Mouse (Mus musculus): ENCODE results near the gene Nudt9. TPM values are rescaled to one million over a fixed set of nuclear protein-coding genes. Genes with fewer than 3 reads are reported as not detected.

Nudt9 gene
- total RNA-seq, 1 experiment from 2014 or later = 71.8 TPM

DNA sequence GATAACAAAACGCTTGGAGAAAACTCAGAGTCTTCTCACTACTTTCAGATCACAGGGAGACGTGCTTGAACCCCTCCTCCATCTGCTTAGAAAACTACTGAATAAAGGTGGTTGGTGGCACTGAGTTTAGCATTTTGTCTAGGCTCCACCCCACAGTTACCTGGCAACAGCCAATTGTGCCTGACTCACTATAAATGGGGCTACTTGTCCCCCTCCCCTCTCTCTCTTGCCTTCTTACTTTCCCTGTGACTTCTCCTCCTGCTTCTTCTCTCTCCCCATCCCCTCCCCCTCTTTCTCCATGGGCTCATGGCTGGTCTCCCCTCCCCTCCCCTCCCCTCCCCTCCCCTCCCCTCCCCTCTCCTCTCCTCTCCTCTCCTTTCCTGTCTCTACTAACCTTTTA, 58.0 kb downstream of the Nudt9 start:
- ATAC-seq (replicated peaks in 1 of 2; ENCODE audit: insufficient read depth in 1 of 2, low FRiP score in 2 of 2, low TSS enrichment in 1 of 2, low read depth in 1 of 2, poor library complexity in 2 of 2, severe bottlenecking in 2 of 2) = no peak

DNA sequence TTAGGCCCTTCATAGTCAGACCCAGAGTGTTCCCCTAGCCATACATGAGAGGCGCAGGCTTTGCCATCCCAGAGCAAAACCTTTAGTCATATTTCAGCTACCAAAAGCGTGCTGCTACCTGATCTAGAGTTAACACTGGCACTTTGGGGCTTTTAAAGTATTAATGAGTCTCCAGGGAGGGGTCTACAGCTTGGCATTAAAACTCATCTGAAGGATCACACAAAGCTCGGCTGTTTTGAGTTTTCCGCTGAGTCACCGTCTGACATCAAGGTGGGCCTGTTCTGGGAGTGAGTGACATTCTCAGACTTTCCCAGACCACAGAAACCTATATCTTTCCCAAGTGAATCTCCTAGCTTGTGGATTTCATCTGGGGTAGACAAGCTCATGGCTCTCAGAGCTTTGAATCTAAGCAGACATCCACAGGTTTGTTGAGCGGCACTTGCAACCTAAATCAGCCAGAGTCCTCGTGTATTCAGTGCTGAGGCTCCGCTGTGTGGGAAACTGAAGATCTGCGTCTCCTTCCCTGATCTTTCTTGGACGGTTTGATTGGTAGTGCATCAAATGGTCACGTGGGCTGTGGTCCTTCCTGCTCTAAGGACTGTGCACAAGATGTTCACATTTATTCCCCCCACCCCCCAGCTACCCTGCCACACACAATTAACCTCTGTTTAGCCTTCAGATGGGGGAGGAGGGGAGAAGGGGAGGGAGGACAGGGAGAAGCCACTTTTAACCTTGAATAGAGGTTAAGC, 62.2 kb downstream of the Nudt9 start:
- no peak for ATAC-seq (replicated peaks in 1 of 2; ENCODE audit: insufficient read depth in 1 of 2, low FRiP score in 2 of 2, low TSS enrichment in 1 of 2, low read depth in 1 of 2, poor library complexity in 2 of 2, severe bottlenecking in 2 of 2)

DNA sequence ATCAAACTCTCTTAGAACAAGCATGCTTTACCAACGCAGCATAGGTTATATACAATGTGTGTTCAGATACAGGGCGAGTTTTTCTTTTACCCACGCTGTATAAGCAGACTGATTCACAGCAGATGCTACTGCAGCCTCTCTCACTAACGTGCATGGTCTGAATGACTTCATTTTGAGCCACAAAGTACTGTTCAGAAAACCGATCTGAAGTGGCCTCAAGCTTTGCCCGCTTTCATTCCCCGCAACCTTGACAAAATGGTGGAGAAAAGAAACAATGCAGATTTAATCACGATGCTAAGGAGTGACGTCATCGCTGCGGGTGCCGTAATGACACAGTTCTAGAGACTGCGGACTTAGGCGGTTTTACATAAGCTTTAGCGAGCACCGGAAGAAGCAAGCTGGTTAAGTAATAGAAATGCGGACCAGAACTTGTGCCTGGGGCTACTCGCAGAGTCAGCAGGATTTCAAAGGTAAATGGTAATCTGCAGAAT, 62.8 kb downstream of the Nudt9 start:
- peak in 1 of 2 experiments; percentile 62; a peak in 1 of 4 replicates for ATAC-seq (replicated peaks in 1 of 2; ENCODE audit: insufficient read depth in 1 of 2, low FRiP score in 2 of 2, low TSS enrichment in 1 of 2, low read depth in 1 of 2, poor library complexity in 2 of 2, severe bottlenecking in 2 of 2)

DNA sequence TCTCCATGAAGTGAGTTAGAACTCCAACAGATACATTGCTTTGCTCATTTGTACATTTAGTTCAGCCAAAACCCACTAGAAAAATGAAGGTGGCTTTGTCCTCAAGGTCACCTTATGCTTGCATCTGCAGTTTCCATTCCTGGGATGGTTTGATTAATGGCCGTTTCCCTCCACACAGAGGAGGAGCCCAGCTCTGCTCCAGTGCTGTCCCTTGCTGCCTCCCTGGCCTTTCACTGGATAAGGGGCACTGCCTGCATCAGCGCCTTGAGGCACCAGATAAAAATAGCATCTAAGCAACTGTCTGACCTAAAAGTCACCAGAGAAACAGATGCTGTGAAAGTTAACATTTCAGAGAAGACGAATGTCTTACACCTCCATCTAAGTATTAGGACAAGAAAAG, 63.4 kb downstream of the Nudt9 start:
- ATAC-seq (replicated peaks in 1 of 2; ENCODE audit: insufficient read depth in 1 of 2, low FRiP score in 2 of 2, low TSS enrichment in 1 of 2, low read depth in 1 of 2, poor library complexity in 2 of 2, severe bottlenecking in 2 of 2) = no peak

DNA sequence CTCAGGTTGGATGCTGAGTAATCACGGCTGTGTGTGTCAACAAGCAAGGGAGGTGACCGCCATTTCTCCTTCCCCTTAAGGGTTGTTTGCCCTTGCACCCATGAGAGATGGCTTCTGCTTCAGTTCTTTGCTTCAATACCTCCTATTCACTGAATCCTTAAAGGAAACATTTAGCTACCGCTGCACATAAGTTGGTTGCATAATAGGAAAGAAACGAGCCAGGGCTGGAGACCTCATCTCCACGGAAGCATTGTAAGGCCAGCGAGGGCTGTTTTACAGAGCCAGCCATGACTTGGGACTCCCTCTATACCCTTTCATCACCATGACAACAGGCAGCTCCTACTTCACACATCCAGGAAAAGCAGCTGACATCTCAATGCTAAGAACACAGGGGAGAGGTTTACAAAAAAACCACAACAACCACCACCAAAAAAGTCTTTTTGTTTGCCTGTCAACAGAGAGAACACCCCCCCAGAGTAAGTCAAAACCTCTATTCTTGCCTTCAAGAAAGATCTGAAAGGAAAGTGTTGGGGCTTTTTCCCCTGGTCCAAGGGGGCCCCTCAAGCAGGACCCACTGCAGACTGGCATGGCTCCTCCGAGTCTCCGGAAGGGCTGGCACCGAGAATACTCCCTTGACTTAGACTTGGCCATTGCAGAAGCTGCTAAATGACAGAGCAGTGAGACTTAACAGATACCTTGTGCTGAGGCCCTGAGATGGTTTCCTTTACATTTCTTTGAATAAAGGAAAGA, 64.2 kb downstream of the Nudt9 start:
- ATAC-seq (replicated peaks in 1 of 2; ENCODE audit: insufficient read depth in 1 of 2, low FRiP score in 2 of 2, low TSS enrichment in 1 of 2, low read depth in 1 of 2, poor library complexity in 2 of 2, severe bottlenecking in 2 of 2) = no peak

DNA sequence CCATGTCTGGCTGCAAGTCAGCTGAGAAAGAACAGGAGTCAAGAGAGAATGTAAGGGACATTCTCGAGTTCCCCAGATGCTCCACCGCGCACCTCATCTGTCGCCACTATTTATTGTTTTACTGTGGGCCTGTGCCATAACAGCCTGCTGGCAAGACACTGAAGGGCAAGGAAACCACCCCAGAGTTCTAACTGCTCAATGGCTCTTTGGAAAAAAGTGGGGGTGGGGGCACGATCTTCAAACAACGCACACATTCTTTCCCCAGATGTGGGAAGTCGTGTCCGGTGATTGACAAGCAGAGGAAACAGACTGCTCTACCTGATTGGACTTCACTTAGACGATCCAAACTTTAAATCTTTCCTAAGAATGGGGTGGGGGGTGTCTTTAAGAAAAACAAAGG, 65.9 kb downstream of the Nudt9 start:
- no peak; a peak in 1 of 4 replicates for ATAC-seq (replicated peaks in 1 of 2; ENCODE audit: insufficient read depth in 1 of 2, low FRiP score in 2 of 2, low TSS enrichment in 1 of 2, low read depth in 1 of 2, poor library complexity in 2 of 2, severe bottlenecking in 2 of 2)

DNA sequence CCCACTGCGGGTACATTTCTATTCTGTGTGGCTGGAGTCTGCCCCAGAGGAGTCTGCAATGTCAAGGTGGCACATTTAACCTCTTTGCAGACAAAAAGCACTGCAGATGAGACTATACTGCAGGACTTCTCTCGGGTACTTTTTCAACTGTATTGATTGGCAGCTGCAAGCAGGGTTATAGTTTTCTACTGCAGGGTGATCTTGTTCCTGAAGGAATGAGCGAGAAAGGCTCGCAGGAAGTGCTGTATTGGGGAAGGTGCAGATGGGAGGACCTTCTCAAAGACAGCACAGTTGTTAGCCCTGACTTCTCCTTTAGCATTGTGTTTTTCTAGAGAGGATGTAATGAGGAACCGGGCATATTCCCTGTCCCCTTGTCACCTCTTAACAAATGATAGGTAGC, 66.4 kb downstream of the Nudt9 start:
- ATAC-seq (replicated peaks in 1 of 2; ENCODE audit: insufficient read depth in 1 of 2, low FRiP score in 2 of 2, low TSS enrichment in 1 of 2, low read depth in 1 of 2, poor library complexity in 2 of 2, severe bottlenecking in 2 of 2) = peak in 1 of 2 experiments; percentile 25; a peak in 1 of 4 replicates

DNA sequence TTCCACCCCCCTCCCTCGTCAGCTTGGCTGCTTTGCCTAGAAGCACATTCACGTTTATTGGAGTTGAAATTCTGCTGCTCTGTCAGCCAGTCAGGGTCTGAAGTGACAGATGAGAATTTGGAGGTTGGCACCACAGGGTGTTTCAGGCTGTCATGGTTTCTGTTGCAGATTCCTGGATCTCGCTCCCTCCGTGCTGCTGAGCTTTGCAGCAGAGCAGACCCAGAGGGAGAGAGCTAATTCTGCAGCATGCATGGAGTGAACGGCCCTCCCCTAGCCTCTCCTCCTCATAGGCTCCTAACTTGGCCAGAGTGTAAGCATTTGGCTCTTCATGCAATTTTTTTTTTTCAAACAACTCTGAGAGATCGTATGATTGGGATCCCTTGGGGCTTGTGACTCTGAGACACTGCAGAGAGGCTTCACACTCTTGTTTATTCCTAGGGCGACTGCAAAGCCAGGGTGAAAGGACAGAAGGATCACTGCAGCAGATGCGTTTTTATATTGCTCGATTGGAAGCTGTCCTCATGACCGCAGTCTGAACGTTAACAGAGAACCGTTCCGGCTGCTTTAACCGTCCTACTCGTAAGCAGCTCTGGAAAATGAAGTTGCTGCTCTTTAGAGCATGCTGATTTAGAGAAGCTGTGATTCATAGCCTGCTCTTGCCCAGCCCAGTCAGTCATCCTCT, 67.5 kb downstream of the Nudt9 start, which contains the start of gene Sparcl1:
Gene Sparcl1, minus strand, starts transcription at position 243 of the 682 bp plus-strand sequence.
- ATAC-seq (replicated peaks in 1 of 2; ENCODE audit: insufficient read depth in 1 of 2, low FRiP score in 2 of 2, low TSS enrichment in 1 of 2, low read depth in 1 of 2, poor library complexity in 2 of 2, severe bottlenecking in 2 of 2) = no peak

Other genes starting within 250 kb of the Nudt9 start
- gene Klhl8, start 135.0 kb upstream of the Nudt9 start, total RNA-seq (2017) = 1.7 and 3.4 TPM in 2 replicates
- not detected in 2 replicates for gene Hsd17b13, start 68.9 kb upstream of the Nudt9 start, total RNA-seq (2017)
- 56.7 and 66.1 TPM in 2 replicates for gene Hsd17b11, start 24.4 kb upstream of the Nudt9 start, total RNA-seq (2017)
- gene Gm17660, start 31.3 kb downstream of the Nudt9 start, total RNA-seq (2017) = not detected in 2 replicates
- not detected in 2 replicates for gene Sparcl1, start 67.4 kb downstream of the Nudt9 start, total RNA-seq (2017)
- not detected in 2 replicates for gene Dspp, start 124.4 kb downstream of the Nudt9 start, total RNA-seq (2017)
- 0.74 TPM in 1 of 2 replicates, not detected in the other for gene Dmp1, start 156.3 kb downstream of the Nudt9 start, total RNA-seq (2017)

Measured in hematopoietic stem cell, adult 5-6 weeks (primary cell).